Mouse (Mus musculus) CH12.LX (cell line): ENCODE measurements around the gene Esr2. TPM values are rescaled to one million over a fixed set of nuclear protein-coding genes. Genes with fewer than 3 reads are reported as not detected.

Source experiments
- DNase-seq: peaks from one replicate; pipeline ENCODE4 v3.0.0-alpha.2; 2013; ENCODE audit errors: extremely low read depth
- H3K27ac ChIP-seq: 2 replicates; pipeline ENCODE4 v1.5.1; 2012; ENCODE audit warnings: low read depth, mild to moderate bottlenecking, control low read depth, moderate library complexity; ENCODE audit not compliant: insufficient read depth
- H3K27me3 ChIP-seq: replicated peaks from 2 replicates; pipeline ENCODE3; 2012; ENCODE audit warnings: inconsistent platforms
- H3K36me3 ChIP-seq, 2 experiments: replicated peaks in 1 of 2; 2 replicates each; pipeline versions ENCODE3 to v1.6.1; 2012; ENCODE audit warnings: inconsistent platforms in 1 of 2, low read length in 1 of 2, mild to moderate bottlenecking in 1 of 2, mixed read lengths in 1 of 2, moderate library complexity in 1 of 2; ENCODE audit not compliant: control insufficient read depth in 1 of 2, insufficient read depth in 1 of 2
- H3K4me1 ChIP-seq, 2 experiments: 2 replicates each; pipeline ENCODE4 v1.6.1; 2012; ENCODE audit warnings: inconsistent platforms in 1 of 2, moderate library complexity in 1 of 2; ENCODE audit not compliant: insufficient read depth in 2 of 2, control insufficient read depth in 1 of 2
- H3K4me2 ChIP-seq: 2 replicates; pipeline ENCODE4 v1.6.1; 2012; ENCODE audit warnings: low read depth, mild to moderate bottlenecking, control low read depth; ENCODE audit not compliant: poor library complexity, insufficient read depth, severe bottlenecking
- H3K4me3 ChIP-seq, 3 experiments: fragments of 150-350 bp in 1 of 3; sonication (generic) in 1 of 3; replicated peaks in 1 of 3; 2 replicates each; pipeline versions ENCODE3 to v1.5.1; 2011 to 2012; ENCODE audit warnings: low read depth in 2 of 3, low read length in 2 of 3, mild to moderate bottlenecking in 2 of 3, moderate library complexity in 2 of 3, control low read depth in 1 of 3, improper control_type of control experiment in 1 of 3, inconsistent platforms in 1 of 3, mixed read lengths in 1 of 3; ENCODE audit not compliant: poor library complexity in 1 of 3
- H3K79me2 ChIP-seq: replicated peaks from 2 replicates; pipeline ENCODE4 v1.6.1; 2012; ENCODE audit warnings: mild to moderate bottlenecking, moderate library complexity; ENCODE audit not compliant: control insufficient read depth, poor library complexity, insufficient read depth, severe bottlenecking; ENCODE audit errors: extremely low read depth
- H3K9ac ChIP-seq: 2 replicates; pipeline ENCODE4 v1.6.1; 2012; ENCODE audit warnings: low read depth, mild to moderate bottlenecking, control low read depth, moderate library complexity; ENCODE audit not compliant: insufficient read depth
- H3K9me3 ChIP-seq: replicated peaks from 2 replicates; pipeline ENCODE3; 2012; ENCODE audit warnings: low read length, inconsistent platforms, mixed read lengths
- BHLHE40 ChIP-seq: IDR thresholded peaks from 2 replicates; pipeline ENCODE4 v1.6.1; 2011; ENCODE audit warnings: mild to moderate bottlenecking, low read depth, low read length, improper control_type of control experiment
- CHD1 ChIP-seq: IDR thresholded peaks from 2 replicates; pipeline ENCODE4 v1.6.1; 2012; ENCODE audit warnings: low read depth, low read length, improper control_type of control experiment, inconsistent platforms
- ETS1 ChIP-seq: conservative IDR thresholded peaks from 2 replicates; pipeline ENCODE4 v1.6.1; 2012; ENCODE audit warnings: low read depth, mild to moderate bottlenecking, inconsistent platforms, low read length, improper control_type of control experiment, moderate library complexity
- IRF4 ChIP-seq: IDR thresholded peaks from 2 replicates; pipeline ENCODE4 v1.6.1; 2014; ENCODE audit warnings: low read depth, mild to moderate bottlenecking, inconsistent platforms, low read length, improper control_type of control experiment
- JUN ChIP-seq: IDR thresholded peaks from 2 replicates; pipeline ENCODE4 v1.6.1; 2011; ENCODE audit warnings: low read depth, mild to moderate bottlenecking, low read length, improper control_type of control experiment, moderate library complexity; ENCODE audit not compliant: insufficient read depth
- MAZ ChIP-seq: IDR thresholded peaks from 2 replicates; pipeline ENCODE4 v1.6.1; 2012; ENCODE audit warnings: low read depth, mild to moderate bottlenecking, inconsistent platforms, low read length, improper control_type of control experiment, moderate library complexity
- NRF1 ChIP-seq: IDR thresholded peaks from 2 replicates; pipeline ENCODE4 v1.6.1; 2014; ENCODE audit warnings: low read depth, mild to moderate bottlenecking, inconsistent platforms, low read length, improper control_type of control experiment, moderate library complexity
- POLR2A ChIP-seq: IDR thresholded peaks from 2 replicates; pipeline ENCODE4 v1.6.1; 2011; ENCODE audit warnings: low read depth, mild to moderate bottlenecking, improper control_type of control experiment, low read length
- RAD21 ChIP-seq: IDR thresholded peaks from 2 replicates; pipeline ENCODE4 v1.6.1; 2011; ENCODE audit warnings: low read depth, mild to moderate bottlenecking, low read length, improper control_type of control experiment, moderate library complexity
- SIN3A ChIP-seq: IDR thresholded peaks from 2 replicates; pipeline ENCODE4 v1.6.1; 2012; ENCODE audit warnings: low read length, improper control_type of control experiment, inconsistent platforms
- SMC3 ChIP-seq: IDR thresholded peaks from 2 replicates; pipeline ENCODE4 v1.6.1; 2011; ENCODE audit warnings: low read depth, low read length, improper control_type of control experiment
- TCF12 ChIP-seq: IDR thresholded peaks from 2 replicates; pipeline ENCODE4 v1.6.1; 2014; ENCODE audit warnings: low read depth, mild to moderate bottlenecking, inconsistent platforms, low read length, improper control_type of control experiment
- USF2 ChIP-seq: conservative IDR thresholded peaks from 2 replicates; pipeline ENCODE4 v1.6.1; 2011; ENCODE audit warnings: low read depth, low read length, improper control_type of control experiment
- dilution Hi-C: fragments of 300-500 bp; cut with MboI; formaldehyde crosslinking; loops from 2 replicates; pipeline ENCODE4 v1.14.3; 2020; ENCODE audit warnings: low sequenced_read_pairs; ENCODE audit not compliant: extremely low pct_unique_long_range_greater_than_20kb, extremely low pct_ligation_motif_present
- in situ Hi-C: fragments of 300-500 bp; cut with MboI; formaldehyde crosslinking; loops from 3 replicates; pipeline ENCODE4 v1.14.3; 2019; ENCODE audit warnings: low sequenced_read_pairs, low pct_ligation_motif_present, low pct_unique_long_range_greater_than_20kb, mixed read lengths
- polyA plus RNA-seq: library from polyadenylated mRNA; unstranded; fragments of >175 nt; gene quantifications from 2 replicates; pipeline ENCODE4 v1.2.1, GENCODE M21; 2012; ENCODE audit warnings: low read depth; ENCODE audit not compliant: insufficient read length
- total RNA-seq, 2 experiments: library from RNA; depleted of rRNA; stranded (reverse); fragments of 300-350 nt in 1 of 2; fragments of >200 nt in 1 of 2; gene quantifications; 2 replicates each; pipeline ENCODE4 v1.2.3; 2012 to 2014

Gene Esr2
- total and polyA plus RNA-seq, 3 experiments = 0.04 TPM; not detected in 2

GRCm38 (mm10) chr12:76087025-76087424 is 90.0 kb downstream of the Esr2 start (continued):
- TF ChIP-seq MAZ = no peak
- TF ChIP-seq POLR2A = no peak
- TF ChIP-seq IRF4 = no peak; the same call in 1 of the 2 replicates
- TF ChIP-seq JUN = no peak
- no peak for TF ChIP-seq NRF1
- TF ChIP-seq CHD1 = no peak
- peak; percentile 33; the same call in 1 of the 2 replicates for TF ChIP-seq BHLHE40

DNA sequence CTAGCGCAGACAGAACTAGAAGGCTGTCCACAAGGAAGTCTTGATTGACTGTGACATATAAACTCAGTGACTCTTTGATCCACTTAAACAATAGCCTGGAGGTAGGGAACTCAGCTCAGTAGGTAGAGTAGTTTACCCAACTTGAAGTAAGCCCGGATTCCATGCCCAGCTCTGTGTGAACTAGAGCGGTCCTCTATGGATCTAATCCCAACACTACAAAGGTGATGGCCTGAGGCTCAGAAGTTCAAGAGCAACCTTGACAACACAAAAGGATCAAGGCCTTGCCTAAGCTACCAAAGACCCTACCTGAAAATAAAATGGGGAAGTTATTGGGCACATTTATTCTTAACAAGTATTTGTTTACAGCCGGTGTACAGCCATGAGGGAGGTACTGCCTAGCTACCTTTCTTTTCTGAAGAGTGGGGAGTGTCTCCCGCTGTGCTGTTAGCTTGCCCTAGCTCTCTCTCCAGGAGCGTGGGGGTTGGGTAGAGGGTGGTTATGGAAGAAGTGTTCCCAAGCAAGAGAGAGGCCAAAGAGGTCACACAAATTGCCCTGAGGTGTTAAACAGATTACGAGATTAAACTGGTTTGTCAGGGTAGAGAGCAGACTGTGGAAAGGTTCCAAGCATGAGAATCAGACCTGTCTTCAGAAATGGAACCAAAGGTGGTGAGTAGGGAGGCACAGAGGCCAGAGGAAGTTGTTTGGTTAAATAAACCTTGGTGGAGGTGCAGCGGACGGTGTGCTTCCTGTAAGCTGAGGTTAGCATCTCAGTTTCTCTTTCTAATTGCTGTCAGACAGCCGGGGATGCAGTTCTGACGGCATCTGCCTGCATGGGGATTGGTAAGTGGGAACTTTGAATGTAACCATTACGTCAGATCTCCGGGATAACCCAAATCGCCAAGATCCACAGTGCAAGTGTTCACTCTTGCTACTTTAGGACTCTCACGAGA is 90.8 kb downstream of the Esr2 start:
- dilution Hi-C loops = no loop called here

GRCm38 (mm10) chr12:76085066-76085465 is 92.0 kb downstream of the Esr2 start:
- Histone ChIP-seq H3K27me3 (no peaks in the 10 kb centered on the region), H3K4me1 (peaks cover 10 to 37% of the 10 kb centered on the region in 2 experiments), H3K4me2 (no peak overlapping the region), H3K36me3 (peaks cover 0 to 2% of the 10 kb centered on the region in 2 experiments), H3K79me2 (no peaks in the 10 kb centered on the region), H3K9ac (no peak overlapping the region), H3K27ac (no peak overlapping the region), H3K9me3 (no peaks in the 10 kb centered on the region), H3K4me3 (no peak overlapping the region)
- in situ Hi-C loops = loop anchor here (5.0 kb wide), 1 partner anchor 37 kb away; no protein-coding TSS in a partner anchor
- DNase-seq = no peak
- TF ChIP-seq SMC3 = no peak
- no peak for TF ChIP-seq USF2
- no peak for TF ChIP-seq CHD1
- TF ChIP-seq RAD21 = no peak
- no peak for TF ChIP-seq POLR2A
- no peak for TF ChIP-seq TCF12
- dilution Hi-C loops = no loop called here

More for the DNA sequence above, 90.8 kb downstream of the Esr2 start:
- H3K9me3 ChIP-seq = no peaks in the 10 kb centered on the region
- peak overlapping the region; percentile 5; the same call in 1 of the 2 replicates for H3K27ac ChIP-seq
- DNase-seq = peak; percentile 59
- peak overlapping the region; percentile 26 to 47 (median 26) for H3K4me3 ChIP-seq
- H3K36me3 ChIP-seq = peaks cover 0 to 2% of the 10 kb centered on the region in 2 experiments
- peak overlapping the region; percentile 44 for H3K4me2 ChIP-seq
- peaks cover 10 to 37% of the 10 kb centered on the region in 2 experiments for H3K4me1 ChIP-seq
- in situ Hi-C loops = loop anchor here (5.0 kb wide), 1 partner anchor 36 kb away; no protein-coding TSS in a partner anchor
- TF ChIP-seq SIN3A (0 out of 2 replicates have a peak, but pooled peaks have one; percentile 27), ETS1 (peak; percentile 18; the same call in 1 of the 2 replicates), TCF12 (no peak)
- no peaks in the 10 kb centered on the region for H3K27me3 ChIP-seq
- H3K9ac ChIP-seq = peak overlapping the region; percentile 1; the same call in 1 of the 2 replicates
- H3K79me2 ChIP-seq = no peaks in the 10 kb centered on the region
